Comparison of ENCODE assay signal across 20 mouse cellular contexts in genomic region chr2:165442981-165443380, GRCm38 (mm10). TPM values are rescaled to one million over a fixed set of nuclear protein-coding genes. Genes with fewer than 3 reads are reported as not detected.
DNase-seq lines count a peak whose midpoint lies in the region; ATAC-seq and TF ChIP-seq lines count a peak whose summit lies in the region.
"Had no signal": no experiment of that assay in that cellular context is flagged by ENCODE, and none has a peak within 500 bp of the region (broad histone marks: within the 10 kb centered on the region; RNA-seq: fewer than 3 reads in every experiment).

No protein-coding gene starts in this region.

- no peak overlapping the region for H3K9ac ChIP-seq in midbrain, embryonic 14.5 days (replicated peaks; ENCODE audit: low read length)
- no peak overlapping the region for H3K9ac ChIP-seq in midbrain, embryonic 13.5 days (replicated peaks)
- H3K9ac ChIP-seq in liver, postnatal 0 days (replicated peaks): no peak overlapping the region
- H3K9ac ChIP-seq: embryonic facial prominence, embryonic 12.5 days; hindbrain, embryonic 14.5 days; kidney, embryonic 15.5 days had no signal

- H3K9me3 ChIP-seq in midbrain, embryonic 14.5 days (ENCODE audit: control insufficient read depth, low read length): no peaks in the 10 kb centered on the region
- no peaks in the 10 kb centered on the region for H3K9me3 ChIP-seq in midbrain, embryonic 13.5 days
- no peaks in the 10 kb centered on the region for H3K9me3 ChIP-seq in liver, postnatal 0 days (ENCODE audit: low read length)
- H3K9me3 ChIP-seq: embryonic facial prominence, embryonic 12.5 days; forebrain, embryonic 10.5 days; kidney, embryonic 15.5 days had no signal

- no peak for TF ChIP-seq CTCF in liver, postnatal 0 days (IDR thresholded peaks at IDR 0.05; ENCODE audit: low read depth)

- no peaks in the 10 kb centered on the region for H3K36me3 ChIP-seq in midbrain, embryonic 14.5 days (ENCODE audit: control insufficient read depth, insufficient read depth, low read length)
- no peaks in the 10 kb centered on the region for H3K36me3 ChIP-seq in midbrain, embryonic 13.5 days
- no peaks in the 10 kb centered on the region for H3K36me3 ChIP-seq in liver, postnatal 0 days (replicated peaks; ENCODE audit: insufficient read depth, low read length)
- H3K36me3 ChIP-seq: embryonic facial prominence, embryonic 12.5 days; forebrain, embryonic 10.5 days; kidney, embryonic 15.5 days had no signal

- peak; percentile 52 for DNase-seq in kidney, postnatal 10 days
- no peak for DNase-seq in kidney, adult 8-10 months
- peak; percentile 24 for DNase-seq in midbrain, embryonic 14.5 days
- peak; percentile 15 for DNase-seq in adrenal gland, adult 8-10 months
- peak; percentile 74 for DNase-seq in liver, postnatal 0 days
- DNase-seq in urinary bladder, adult 2 months (ENCODE audit: low spot score): no peak
- DNase-seq: cerebellum, postnatal 36 days; heart, adult 2 months; heart, postnatal 10 days; layer of hippocampus, adult 9-11 months; lung, adult 2 months; thymus, postnatal 4 days had no signal

- H3K4me2 ChIP-seq in midbrain, embryonic 14.5 days (ENCODE audit: low read length): no peak overlapping the region
- no peak overlapping the region for H3K4me2 ChIP-seq in midbrain, embryonic 13.5 days (replicated peaks)
- H3K4me2 ChIP-seq in liver, postnatal 0 days (ENCODE audit: low read depth, low read length): no peak overlapping the region
- H3K4me2 ChIP-seq: embryonic facial prominence, embryonic 12.5 days; hindbrain, embryonic 14.5 days; kidney, embryonic 15.5 days had no signal

- WGBS in midbrain, embryonic 14.5 days: 82% methylated on average over 10 of the region's 10 CpGs
- WGBS in midbrain, embryonic 13.5 days: 86% methylated on average over 10 of the region's 10 CpGs
- WGBS in liver, postnatal 0 days (ENCODE audit: insufficient replicate concordance): 54% methylated on average over 10 of the region's 10 CpGs

- no peak for ATAC-seq in midbrain, embryonic 14.5 days (ENCODE audit: low FRiP score, low TSS enrichment)
- no peak for ATAC-seq in midbrain, embryonic 13.5 days
- peak; percentile 52; the same call in 1 of the 2 replicates for ATAC-seq in liver, postnatal 0 days
- ATAC-seq: CD4-positive, CD25-positive, alpha-beta regulatory T cell, adult 4 months had no signal

- H3K27me3 ChIP-seq in midbrain, embryonic 14.5 days (ENCODE audit: control insufficient read depth, insufficient read depth, low read length): no peaks in the 10 kb centered on the region
- no peaks in the 10 kb centered on the region for H3K27me3 ChIP-seq in midbrain, embryonic 13.5 days
- no peaks in the 10 kb centered on the region for H3K27me3 ChIP-seq in liver, postnatal 0 days (ENCODE audit: insufficient read depth, low read length)
- H3K27me3 ChIP-seq: embryonic facial prominence, embryonic 12.5 days; kidney, embryonic 15.5 days had no signal

- H3K4me3 ChIP-seq in midbrain, embryonic 14.5 days (replicated peaks; ENCODE audit: low read depth, low read length): no peak overlapping the region
- H3K4me3 ChIP-seq in midbrain, embryonic 13.5 days (replicated peaks): no peak overlapping the region
- no peak overlapping the region for H3K4me3 ChIP-seq in liver, postnatal 0 days (ENCODE audit: low read depth, low read length)
- H3K4me3 ChIP-seq: embryonic facial prominence, embryonic 12.5 days; forebrain, embryonic 10.5 days; heart, adult 2 months; kidney, embryonic 15.5 days had no signal

- TF ChIP-seq EP300 in liver, postnatal 0 days (IDR thresholded peaks at IDR 0.05; ENCODE audit: low read depth): peak; percentile 74

- no peaks in the 10 kb centered on the region for H3K4me1 ChIP-seq in midbrain, embryonic 14.5 days (ENCODE audit: control insufficient read depth, insufficient read depth, low read length)
- H3K4me1 ChIP-seq in midbrain, embryonic 13.5 days (replicated peaks): no peaks in the 10 kb centered on the region
- H3K4me1 ChIP-seq in liver, postnatal 0 days (ENCODE audit: insufficient read depth): peaks cover 41% of the 10 kb centered on the region
- H3K4me1 ChIP-seq: embryonic facial prominence, embryonic 12.5 days; kidney, embryonic 15.5 days had no signal

- no peak overlapping the region for H3K27ac ChIP-seq in midbrain, embryonic 14.5 days (replicated peaks; ENCODE audit: low read depth, low read length)
- no peak overlapping the region for H3K27ac ChIP-seq in midbrain, embryonic 13.5 days
- H3K27ac ChIP-seq in liver, postnatal 0 days (ENCODE audit: low read depth): no peak overlapping the region
- H3K27ac ChIP-seq: embryonic facial prominence, embryonic 12.5 days; forebrain, embryonic 10.5 days; heart, adult 2 months; hindbrain, embryonic 14.5 days; kidney, embryonic 15.5 days had no signal

RNA-seq across cellular contexts. Expression of gene Slc13a3, which starts 30.0 kb away (rescaled TPM):
- polyA plus RNA-seq in midbrain, embryonic 14.5 days (2014; fragmentation: Nextera tagmentation; extraction: Ambion mirVana): 3.9 and 5.5 TPM in 2 replicates
- polyA plus RNA-seq in midbrain, embryonic 13.5 days (2015; fragmentation: Nextera tagmentation; extraction: Ambion mirVana): 3.4 TPM in 2 replicates
- total RNA-seq in adrenal gland, adult 8-10 months (2022): 1 to 10 TPM; 1.1 to 1.5 (median 1.4) TPM
- 46.2 and 49.5 TPM in 2 replicates for polyA plus RNA-seq in liver, postnatal 0 days (2015; fragmentation: Nextera tagmentation; extraction: Ambion mirVana)
- polyA plus RNA-seq in urinary bladder, adult 2 months (2012; rRNA removed): 0.47 and 0.62 TPM in 2 replicates
- total RNA-seq: neutrophil, adult 5-6 weeks had no signal

RNA-seq across cellular contexts. Expression of gene Ocstamp, which starts 42.8 kb away (rescaled TPM):
- 0.08 TPM in 1 of 2 replicates, not detected in the other for polyA plus RNA-seq in midbrain, embryonic 14.5 days (2014; fragmentation: Nextera tagmentation; extraction: Ambion mirVana)
- polyA plus RNA-seq in midbrain, embryonic 13.5 days (2015; fragmentation: Nextera tagmentation; extraction: Ambion mirVana): not detected in 2 replicates
- total RNA-seq in adrenal gland, adult 8-10 months (2022): under 1 TPM; 0.14 to 0.17 (median 0.16) TPM
- polyA plus RNA-seq in liver, postnatal 0 days (2015; fragmentation: Nextera tagmentation; extraction: Ambion mirVana): 8.1 and 13.0 TPM in 2 replicates
- 0.01 and 0.03 TPM in 2 replicates for polyA plus RNA-seq in urinary bladder, adult 2 months (2012; rRNA removed)
- total RNA-seq: heart, adult 2 months; heart, postnatal 10 days; left cerebral cortex, postnatal 36 days; neutrophil, adult 5-6 weeks had no signal
- polyA plus RNA-seq: CD4-positive, CD25-positive, alpha-beta regulatory T cell, adult 4 months; hindbrain, embryonic 14.5 days had no signal

RNA-seq across cellular contexts. Expression of gene Trp53rka, which starts 50.1 kb away (rescaled TPM):
- 42.8 and 44.9 TPM in 2 replicates for polyA plus RNA-seq in midbrain, embryonic 14.5 days (2014; fragmentation: Nextera tagmentation; extraction: Ambion mirVana)
- polyA plus RNA-seq in midbrain, embryonic 13.5 days (2015; fragmentation: Nextera tagmentation; extraction: Ambion mirVana): 44.2 and 47.8 TPM in 2 replicates
- total RNA-seq in adrenal gland, adult 8-10 months (2022): 10 to 100 TPM; 12.5 to 17.3 (median 14.7) TPM
- polyA plus RNA-seq in liver, postnatal 0 days (2015; fragmentation: Nextera tagmentation; extraction: Ambion mirVana): 8.8 and 9.1 TPM in 2 replicates
- polyA plus RNA-seq in urinary bladder, adult 2 months (2012; rRNA removed): 17.6 and 19.6 TPM in 2 replicates

RNA-seq across cellular contexts. Expression of gene Zfp334, which starts 54.9 kb away (rescaled TPM):
- 11.7 and 15.7 TPM in 2 replicates for polyA plus RNA-seq in midbrain, embryonic 14.5 days (2014; fragmentation: Nextera tagmentation; extraction: Ambion mirVana)
- 14.1 and 14.5 TPM in 2 replicates for polyA plus RNA-seq in midbrain, embryonic 13.5 days (2015; fragmentation: Nextera tagmentation; extraction: Ambion mirVana)
- 1 to 10 TPM; 5.3 to 7.5 (median 6.3) TPM for total RNA-seq in adrenal gland, adult 8-10 months (2022)
- polyA plus RNA-seq in liver, postnatal 0 days (2015; fragmentation: Nextera tagmentation; extraction: Ambion mirVana): 1.2 and 1.5 TPM in 2 replicates
- polyA plus RNA-seq in urinary bladder, adult 2 months (2012; rRNA removed): 2.7 and 3.4 TPM in 2 replicates
- total RNA-seq: neutrophil, adult 5-6 weeks had no signal
- polyA plus RNA-seq: CD4-positive, CD25-positive, alpha-beta regulatory T cell, adult 4 months had no signal

Comparison
In these comparisons a context has a peak if more than half of its experiments do, and no peak if none do; other contexts are left out.
1. DNase-seq: peak in kidney, postnatal 10 days (single experiment), midbrain, embryonic 14.5 days (single experiment), adrenal gland, adult 8-10 months (single experiment) and liver, postnatal 0 days (single experiment); none in kidney, adult 8-10 months (0 of 2) and urinary bladder, adult 2 months (single experiment).